Mouse (Mus musculus) thymus, postnatal 36 days (tissue): ENCODE measurements at regions not wholly inside any gene's neighbourhood (a gene's known extent, or its start where the extent isn't known, plus 50 kb on each side); places are given as distances from the start of the nearest gene placed in this dataset.

Experiments used
- DNase-seq, 2 experiments: peaks; one replicate each; pipeline ENCODE4 v3.0.0; 2022; ENCODE audit warnings: mixed read lengths in 2 of 2

- no peak for DNase-seq
Measured at GRCm38 (mm10) chr2:92752794-92753193, 153.3 kb downstream of the Chst1 start.

GRCm38 (mm10) chr2:92754505-92755280 lies 155.2 kb downstream of the Chst1 start:
- no peak for DNase-seq

GRCm38 (mm10) chr2:92756491-92756890 lies 157.0 kb downstream of the Chst1 start:
- no peak for DNase-seq

DNA sequence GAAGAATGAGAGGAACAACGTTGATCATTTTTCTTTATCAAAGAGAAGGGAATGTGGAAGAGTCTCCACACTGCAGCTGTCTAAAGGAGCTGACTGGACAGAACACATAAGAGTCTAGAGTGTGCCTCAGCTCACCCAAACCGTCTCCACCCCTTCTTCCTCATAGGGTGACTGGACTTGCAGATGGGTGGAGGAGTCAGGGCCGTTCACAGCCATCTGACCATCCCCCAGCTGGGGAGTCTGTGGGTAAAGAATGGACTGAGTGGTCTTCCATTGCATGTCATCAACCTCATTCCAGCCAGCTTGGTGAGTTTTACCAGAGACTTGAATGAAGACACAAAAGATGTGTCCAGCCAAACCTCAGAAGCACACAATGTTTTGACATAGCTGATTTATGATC lies 156.1 kb upstream of the Syt13 start:
- DNase-seq, result no peak

- DNase-seq, result no peak
Measured at GRCm38 (mm10) chr2:92763881-92764635, 150.8 kb upstream of the Syt13 start.

DNA sequence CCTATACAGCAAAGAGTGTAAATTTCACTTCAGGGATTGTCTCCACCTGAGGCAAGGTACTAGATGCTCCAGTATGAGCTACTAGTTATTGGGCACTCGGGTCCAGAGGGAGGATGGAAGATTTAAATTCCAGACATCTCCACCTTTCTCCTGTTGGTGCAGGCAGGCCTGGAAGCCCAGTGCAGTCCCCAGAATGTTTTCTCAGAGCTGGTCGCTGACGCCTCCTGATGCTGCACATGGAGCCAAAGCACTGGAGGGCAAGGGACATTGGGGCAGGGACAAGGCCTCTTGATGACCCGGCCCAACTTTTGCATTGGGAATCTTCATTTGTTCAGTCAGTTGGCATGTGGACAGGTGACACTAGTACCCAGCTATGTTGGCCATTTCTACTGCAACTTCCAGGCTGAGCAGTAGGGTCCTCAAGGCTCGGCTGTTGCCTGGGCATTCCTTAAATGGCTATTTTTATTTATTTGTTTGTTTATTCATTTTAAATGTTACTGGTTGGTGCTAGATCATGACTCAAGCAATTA lies 147.4 kb upstream of the Syt13 start:
- DNase-seq, result no peak

DNA sequence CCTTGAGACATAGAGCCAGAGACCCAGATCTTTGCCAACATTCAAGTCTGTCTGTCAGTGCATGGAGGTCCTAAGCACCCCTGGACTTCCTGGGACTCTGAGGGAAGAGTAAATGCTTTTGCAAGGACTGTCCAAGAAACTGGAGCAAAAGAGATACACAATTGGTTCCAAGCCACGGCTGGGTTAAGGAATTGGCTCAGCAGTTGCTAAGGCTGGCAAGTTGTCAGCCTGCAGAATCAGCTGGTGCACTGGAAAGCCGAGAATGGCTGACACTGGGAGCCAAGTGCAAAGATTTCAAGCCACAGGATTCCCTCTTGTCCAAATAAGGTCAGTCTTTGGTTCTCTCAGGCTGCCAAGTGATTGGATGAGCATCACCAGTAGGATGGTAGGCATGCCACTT lies 146.8 kb upstream of the Syt13 start:
- DNase-seq, result no peak

DNA sequence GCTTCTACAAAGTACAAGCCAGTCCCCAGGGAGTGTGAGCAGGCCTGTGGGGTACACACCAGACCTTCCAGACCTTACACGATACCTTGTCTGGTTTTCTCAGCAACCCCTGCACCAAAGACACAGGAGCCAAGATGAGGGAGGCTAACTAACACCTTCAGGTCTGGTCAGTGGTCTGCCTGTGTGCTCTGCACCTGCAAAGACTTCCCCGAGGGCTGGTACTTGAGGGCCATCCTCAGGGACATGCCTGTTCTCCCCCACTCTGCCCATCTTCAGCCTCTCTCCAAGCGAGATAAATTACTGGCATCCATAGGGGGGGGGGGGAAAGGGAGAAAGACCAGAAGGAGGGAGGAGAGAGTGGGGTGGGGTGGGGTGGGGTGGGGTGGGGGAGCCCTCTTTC lies 145.8 kb upstream of the Syt13 start:
- DNase-seq, result no peak

DNA sequence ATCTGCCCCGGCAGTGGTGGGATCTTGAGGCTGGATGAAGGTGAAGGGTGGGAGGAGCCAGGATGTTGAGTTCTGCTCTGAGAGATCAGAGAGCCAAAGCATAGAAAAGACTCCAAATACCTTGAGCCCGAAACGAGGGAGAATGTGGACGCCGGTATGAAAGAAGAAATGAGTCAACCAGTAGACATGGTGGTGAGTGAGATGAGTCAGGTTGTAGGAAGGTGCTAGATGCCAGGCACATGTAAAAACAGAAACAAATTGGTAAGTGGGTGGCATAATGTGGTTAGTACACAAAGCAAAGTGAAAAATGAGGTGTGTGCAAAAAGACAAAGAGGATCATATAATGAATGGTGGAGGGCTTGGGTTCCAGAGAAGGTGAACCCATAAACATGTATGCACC lies 144.8 kb upstream of the Syt13 start:
- DNase-seq, result no peak

- DNase-seq, result no peak
Measured at GRCm38 (mm10) chr2:92772623-92773022, 142.3 kb upstream of the Syt13 start.

GRCm38 (mm10) chr2:92776497-92776896 lies 138.4 kb upstream of the Syt13 start:
- DNase-seq, result no peak

GRCm38 (mm10) chr2:92779101-92779500 lies 135.8 kb upstream of the Syt13 start:
- DNase-seq, result no peak

DNA sequence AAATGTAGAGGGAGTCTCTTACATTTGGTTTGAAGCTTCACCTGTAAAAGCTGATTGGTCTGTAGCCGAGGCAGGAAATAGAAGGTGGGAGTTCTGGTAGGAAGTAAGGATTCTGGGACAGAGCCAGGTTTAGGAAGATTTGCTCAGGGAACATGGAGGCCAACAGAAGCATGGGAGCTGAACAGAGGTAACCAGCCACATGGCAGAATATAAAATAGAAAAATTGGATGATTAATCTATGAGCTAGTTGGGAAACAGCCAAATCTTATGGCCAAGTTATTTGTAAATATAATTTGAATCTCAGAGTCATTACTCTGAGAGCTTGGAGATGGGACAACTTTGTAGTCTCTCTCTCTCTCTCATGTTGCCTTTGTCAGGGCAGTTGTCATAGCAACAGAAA lies 134.9 kb upstream of the Syt13 start:
- no peak for DNase-seq

- DNase-seq, result no peak
Measured at GRCm38 (mm10) chr2:92781451-92781850, 133.4 kb upstream of the Syt13 start.

- no peak for DNase-seq
Measured at GRCm38 (mm10) chr2:92782621-92783020, 132.3 kb upstream of the Syt13 start.

DNA sequence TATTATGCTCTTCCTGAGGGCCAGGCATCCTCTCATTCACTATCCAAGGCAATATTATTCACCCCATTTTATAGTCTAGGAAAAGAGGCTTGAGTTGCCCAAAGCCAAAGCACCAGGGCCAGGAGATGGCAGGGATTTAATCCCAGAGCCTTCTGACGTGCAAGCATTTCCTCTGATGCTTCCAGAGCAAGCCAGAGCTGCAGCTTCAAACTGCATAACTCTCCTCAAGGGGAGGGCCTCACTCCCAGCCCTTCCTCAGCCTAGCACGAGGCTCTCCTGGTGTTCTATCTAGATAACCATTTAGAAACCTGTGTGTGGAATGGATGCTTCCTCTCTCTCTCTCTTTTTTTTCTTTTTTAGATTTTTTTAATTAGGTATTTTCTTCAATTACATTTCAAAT lies 130.0 kb upstream of the Syt13 start:
- no peak for DNase-seq

DNA sequence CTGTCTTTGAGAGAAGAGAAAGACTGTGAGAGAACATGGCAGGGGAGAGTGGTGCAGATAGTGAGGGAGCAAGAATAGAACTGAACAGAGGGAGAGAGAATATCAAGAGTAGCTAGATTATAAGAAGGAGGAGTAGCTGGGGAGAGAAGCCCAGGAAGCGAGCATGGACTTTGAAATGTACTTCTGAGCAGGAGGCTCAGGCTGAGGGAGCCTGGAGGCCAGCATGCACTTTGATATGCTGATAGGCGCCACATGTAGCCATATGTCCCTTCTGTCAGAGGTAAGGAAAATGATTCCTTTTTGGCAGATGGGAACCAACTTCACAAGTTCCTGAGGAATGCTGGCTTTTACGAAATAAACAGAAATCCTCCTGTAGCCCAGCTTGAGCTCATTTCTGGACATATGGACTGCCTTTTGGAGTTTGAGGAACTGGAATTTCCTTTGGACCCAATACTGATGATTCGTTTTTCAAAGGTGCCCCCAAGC lies 126.9 kb upstream of the Syt13 start:
- DNase-seq, result no peak

DNA sequence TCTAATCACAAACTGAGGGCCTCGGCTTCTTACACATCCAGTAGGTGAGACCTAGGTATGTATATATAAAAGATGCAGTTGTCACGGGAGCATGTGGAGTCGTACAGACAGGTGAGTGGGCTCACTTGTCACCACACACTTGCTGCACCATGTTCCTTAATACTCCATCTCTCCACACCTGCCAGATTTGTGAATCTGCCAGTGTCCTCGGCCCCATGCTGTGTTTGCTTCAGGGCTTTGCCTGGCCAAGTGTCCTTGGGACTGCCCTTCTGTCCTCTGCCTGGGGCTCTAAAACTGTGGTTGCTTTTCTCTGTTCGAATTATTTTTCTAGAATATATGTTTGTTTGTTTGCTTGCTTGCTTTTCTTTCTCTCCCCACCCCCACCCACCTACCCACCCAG lies 126.0 kb upstream of the Syt13 start:
- DNase-seq, result no peak

DNA sequence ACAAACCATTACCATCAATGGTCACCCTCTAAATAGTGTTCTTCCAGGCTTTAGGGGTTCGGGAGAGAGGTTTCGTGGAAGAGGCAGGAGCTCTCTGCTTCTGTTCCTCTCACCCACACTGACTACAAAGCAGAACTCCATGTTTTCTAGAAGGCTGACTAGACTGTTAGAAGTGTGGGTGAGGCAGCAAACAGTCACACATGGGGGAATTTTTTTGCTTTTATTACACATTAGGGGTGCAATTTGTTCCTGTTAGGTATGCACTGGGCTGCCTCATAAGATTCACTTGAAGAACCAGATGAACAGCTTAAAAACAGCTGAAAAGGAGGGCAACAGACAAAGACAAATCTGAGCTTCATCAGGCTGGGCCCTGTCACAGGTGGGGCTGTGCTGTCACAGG lies 124.5 kb upstream of the Syt13 start:
- DNase-seq, result no peak

- no peak for DNase-seq
Measured at GRCm38 (mm10) chr2:92799770-92800169, 115.1 kb upstream of the Syt13 start.

- DNase-seq, result no peak
Measured at GRCm38 (mm10) chr2:92800667-92801066, 114.2 kb upstream of the Syt13 start.

GRCm38 (mm10) chr2:92804916-92805315 lies 110.0 kb upstream of the Syt13 start:
- no peak for DNase-seq

DNA sequence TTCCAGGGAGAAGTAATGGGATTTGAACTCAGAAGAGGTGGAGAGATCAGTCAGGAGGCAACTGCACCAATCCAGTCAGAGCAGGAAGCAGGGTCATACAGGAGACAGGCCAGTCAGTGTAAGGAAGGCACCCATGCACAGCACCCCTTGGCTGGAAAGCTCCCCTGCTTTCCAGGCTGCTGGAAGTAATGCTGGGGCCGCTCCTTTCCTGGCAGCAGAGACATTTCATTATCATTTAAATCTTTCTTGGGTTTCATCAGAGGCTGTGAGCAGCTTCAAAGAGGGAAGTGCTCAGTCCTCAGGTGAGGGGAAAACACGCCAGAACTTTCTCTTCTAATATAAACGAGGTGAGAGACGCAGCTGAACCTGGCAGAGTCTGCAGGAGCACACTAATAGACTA lies 109.1 kb upstream of the Syt13 start:
- DNase-seq, result no peak
